Comparison of ENCODE assay signal across 14 mouse cellular contexts in the genomic region with DNA sequence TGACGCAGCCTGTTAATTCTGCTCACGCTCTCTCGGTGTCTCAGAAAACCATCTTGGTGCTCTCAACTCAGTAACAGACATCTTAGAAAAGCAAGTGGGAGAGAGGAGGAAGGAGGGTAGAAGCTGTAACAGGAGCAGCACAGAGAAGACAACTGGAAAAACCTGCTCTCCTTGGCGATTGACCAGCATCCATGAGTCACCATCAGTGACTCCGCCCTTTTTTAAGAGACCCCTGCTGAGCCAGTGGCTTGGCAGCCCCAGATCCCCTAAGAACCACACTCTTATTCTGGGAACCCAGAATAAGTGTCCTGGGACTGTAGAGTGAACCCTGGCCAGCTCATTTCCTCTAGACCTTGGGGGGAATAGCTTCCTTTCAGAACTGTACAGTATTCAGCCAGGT. TPM values are rescaled to one million over a fixed set of nuclear protein-coding genes. Genes with fewer than 3 reads are reported as not detected.
DNase-seq lines count a peak whose midpoint lies in the region; ATAC-seq and TF ChIP-seq lines count a peak whose summit lies in the region.
"Had no signal": no experiment of that assay in that cellular context is flagged by ENCODE, and none has a peak within 500 bp of the region (broad histone marks: within the 10 kb centered on the region; RNA-seq: fewer than 3 reads in every experiment).

No protein-coding gene starts in this region.

- H3K4me3 ChIP-seq in kidney, adult 2 months (ENCODE audit: insufficient read depth, low read depth, low read length), result no peak overlapping the region
- no peak overlapping the region for H3K4me3 ChIP-seq in lung, postnatal 0 days (ENCODE audit: low read depth, low read length)
- H3K4me3 ChIP-seq in stomach, embryonic 16.5 days (replicated peaks; ENCODE audit: low read length), result no peak overlapping the region
- no peak overlapping the region for H3K4me3 ChIP-seq in hindbrain, embryonic 12.5 days
- H3K4me3 ChIP-seq: layer of hippocampus, adult 2 months; midbrain, embryonic 13.5 days had no signal

- no peak for TF ChIP-seq CTCF in kidney, adult 2 months (conservative IDR thresholded peaks at IDR 0.05; ENCODE audit: insufficient read depth, insufficient read length, low read depth, low read length)
- TF ChIP-seq CTCF in lung, postnatal 0 days (IDR thresholded peaks at IDR 0.05), result no peak
- TF ChIP-seq CTCF in Patski (IDR thresholded peaks at IDR 0.05), result no peak

- no peaks in the 10 kb centered on the region for H3K4me1 ChIP-seq in kidney, adult 2 months (ENCODE audit: control insufficient read depth, insufficient read depth, low read length)
- H3K4me1 ChIP-seq in lung, postnatal 0 days (ENCODE audit: insufficient read depth, low read depth, low read length), result no peaks in the 10 kb centered on the region
- peaks cover 4% of the 10 kb centered on the region; the same call in 1 of the 2 replicates for H3K4me1 ChIP-seq in stomach, embryonic 16.5 days (ENCODE audit: control insufficient read depth, insufficient read depth, low read length)
- no peaks in the 10 kb centered on the region for H3K4me1 ChIP-seq in hindbrain, embryonic 12.5 days
- H3K4me1 ChIP-seq: midbrain, embryonic 13.5 days had no signal

- CTCF ChIA-PET in Patski (lab: Charles Lee), result interaction anchor here (1.7 kb wide), 1 partner anchor 10 kb away, joined by 4 read pairs; no protein-coding TSS in a partner anchor

- H3K27me3 ChIP-seq in kidney, adult 2 months (replicated peaks; ENCODE audit: control insufficient read depth, insufficient read depth, low read length), result no peaks in the 10 kb centered on the region
- no peaks in the 10 kb centered on the region for H3K27me3 ChIP-seq in lung, postnatal 0 days (replicated peaks; ENCODE audit: insufficient read depth, low read length)
- no peaks in the 10 kb centered on the region for H3K27me3 ChIP-seq in Patski
- H3K27me3 ChIP-seq in stomach, embryonic 16.5 days (ENCODE audit: control insufficient read depth, insufficient read depth, low read length), result no peaks in the 10 kb centered on the region
- no peaks in the 10 kb centered on the region for H3K27me3 ChIP-seq in hindbrain, embryonic 12.5 days
- H3K27me3 ChIP-seq: midbrain, embryonic 13.5 days had no signal

- no peaks in the 10 kb centered on the region for H3K36me3 ChIP-seq in kidney, adult 2 months (ENCODE audit: control insufficient read depth, insufficient read depth, low read length)
- no peaks in the 10 kb centered on the region for H3K36me3 ChIP-seq in lung, postnatal 0 days (ENCODE audit: insufficient read depth, low read length)
- no peaks in the 10 kb centered on the region for H3K36me3 ChIP-seq in stomach, embryonic 16.5 days (ENCODE audit: control insufficient read depth, insufficient read depth, low read length)
- H3K36me3 ChIP-seq in hindbrain, embryonic 12.5 days, result no peaks in the 10 kb centered on the region
- H3K36me3 ChIP-seq: midbrain, embryonic 13.5 days had no signal

- ATAC-seq in lung, postnatal 0 days, result no peak
- ATAC-seq in Patski, result peak; percentile 85
- ATAC-seq in stomach, embryonic 16.5 days (ENCODE audit: insufficient read depth, low FRiP score), result no peak; the same call in 1 of the 2 replicates
- ATAC-seq in hindbrain, embryonic 12.5 days (ENCODE audit: low FRiP score), result no peak
- ATAC-seq: forebrain, postnatal 0 days; hindbrain, postnatal 0 days; midbrain, embryonic 13.5 days had no signal

- 67% methylated on average over 5 of the region's 5 CpGs for WGBS in kidney, adult 2 months
- WGBS in lung, postnatal 0 days, result 38% methylated on average over 5 of the region's 5 CpGs
- 52% methylated on average over 5 of the region's 5 CpGs for WGBS in stomach, embryonic 16.5 days
- WGBS in hindbrain, embryonic 12.5 days, result 63% methylated on average over 5 of the region's 5 CpGs

- POLR2A ChIA-PET in Patski (lab: Charles Lee), result interaction anchor here (1.5 kb wide), 1 partner anchor 14 kb away, joined by 3 read pairs; no protein-coding TSS in a partner anchor

- in situ Hi-C loops in Patski (cut with MboI; ENCODE audit: low pct_unique_long_range_greater_than_20kb), result no loop called here

- DNase-seq in kidney, adult 2 months, result peak; percentile 18
- DNase-seq in kidney, adult 11 months, result no peak
- peak; percentile 7 for DNase-seq in lung, postnatal 25 days (ENCODE audit: low spot score)
- no peak for DNase-seq in lung, postnatal 0 days (ENCODE audit: low spot score)
- peak; percentile 59 for DNase-seq in Patski (ENCODE audit: low read depth, low spot score)
- DNase-seq: cerebellum, adult 11 months; forebrain, postnatal 0 days; gastrocnemius, postnatal 10 days had no signal

- H3K9me3 ChIP-seq in lung, postnatal 0 days (ENCODE audit: low read length), result no peaks in the 10 kb centered on the region
- no peaks in the 10 kb centered on the region for H3K9me3 ChIP-seq in stomach, embryonic 16.5 days (replicated peaks; ENCODE audit: control insufficient read depth, low read length)
- H3K9me3 ChIP-seq in hindbrain, embryonic 12.5 days (replicated peaks), result no peaks in the 10 kb centered on the region
- H3K9me3 ChIP-seq: midbrain, embryonic 13.5 days had no signal

- H3K9ac ChIP-seq in lung, postnatal 0 days (replicated peaks; ENCODE audit: low read depth), result no peak overlapping the region
- peak overlapping the region; percentile 43; the same call in 1 of the 2 replicates for H3K9ac ChIP-seq in stomach, embryonic 16.5 days (ENCODE audit: low read length)
- H3K9ac ChIP-seq in hindbrain, embryonic 12.5 days, result no peak overlapping the region
- H3K9ac ChIP-seq: forebrain, postnatal 0 days; midbrain, embryonic 13.5 days had no signal

- TF ChIP-seq EP300 in lung, postnatal 0 days (IDR thresholded peaks at IDR 0.05), result no peak

- no peak for TF ChIP-seq POLR2A in kidney, adult 2 months (IDR thresholded peaks at IDR 0.05; ENCODE audit: low read depth, low read length)

- H3K27ac ChIP-seq in kidney, adult 2 months (ENCODE audit: insufficient read depth, low read depth, low read length), result no peak overlapping the region
- H3K27ac ChIP-seq in lung, postnatal 0 days (ENCODE audit: low read length), result no peak overlapping the region
- H3K27ac ChIP-seq in stomach, embryonic 16.5 days (ENCODE audit: low read length), result peak overlapping the region; percentile 55; the same call in 1 of the 2 replicates
- no peak overlapping the region for H3K27ac ChIP-seq in hindbrain, embryonic 12.5 days
- H3K27ac ChIP-seq: hindbrain, postnatal 0 days; layer of hippocampus, adult 2 months; midbrain, embryonic 13.5 days had no signal

- H3K4me2 ChIP-seq in lung, postnatal 0 days (replicated peaks; ENCODE audit: low read depth, low read length), result no peak overlapping the region
- peak overlapping the region; percentile 19; the same call in 1 of the 2 replicates for H3K4me2 ChIP-seq in stomach, embryonic 16.5 days (ENCODE audit: low read depth, low read length)
- H3K4me2 ChIP-seq in hindbrain, embryonic 12.5 days (replicated peaks), result no peak overlapping the region
- H3K4me2 ChIP-seq: midbrain, embryonic 13.5 days had no signal

RNA-seq across cellular contexts. Expression of gene Bcl2l14, which starts 11.1 kb away (rescaled TPM):
- polyA plus RNA-seq in kidney, adult 2 months (2012; rRNA removed), result 0.77 and 1.1 TPM in 2 replicates
- polyA plus RNA-seq in lung, postnatal 0 days (2015; fragmentation: Nextera tagmentation; extraction: Ambion mirVana), result 6.4 and 6.6 TPM in 2 replicates
- polyA plus RNA-seq in Patski (2021), result not detected
- polyA plus RNA-seq in stomach, embryonic 16.5 days (2015; fragmentation: Nextera tagmentation; extraction: Ambion mirVana), result 15.6 and 20.4 TPM in 2 replicates
- 0.35 and 0.40 TPM in 2 replicates for polyA plus RNA-seq in hindbrain, embryonic 12.5 days (2016; fragmentation: Nextera tagmentation; extraction: Ambion mirVana)
- polyA plus RNA-seq: forebrain, postnatal 0 days; midbrain, embryonic 13.5 days; neural tube, embryonic 11.5 days had no signal

Comparison
In these comparisons a context has a peak if more than half of its experiments do, and no peak if none do; other contexts are left out.
1. DNase-seq: peak in kidney, adult 2 months (single experiment), lung, postnatal 25 days (single experiment) and Patski (single experiment); none in kidney, adult 11 months (single experiment) and lung, postnatal 0 days (single experiment).